Mouse (Mus musculus): ENCODE results near the gene Arpc2. TPM values are rescaled to one million over a fixed set of nuclear protein-coding genes. Genes with fewer than 3 reads are reported as not detected.

Gene Arpc2
- polyA plus RNA-seq (2012; rRNA removed): 98.3 and 107 TPM in 2 replicates

DNA sequence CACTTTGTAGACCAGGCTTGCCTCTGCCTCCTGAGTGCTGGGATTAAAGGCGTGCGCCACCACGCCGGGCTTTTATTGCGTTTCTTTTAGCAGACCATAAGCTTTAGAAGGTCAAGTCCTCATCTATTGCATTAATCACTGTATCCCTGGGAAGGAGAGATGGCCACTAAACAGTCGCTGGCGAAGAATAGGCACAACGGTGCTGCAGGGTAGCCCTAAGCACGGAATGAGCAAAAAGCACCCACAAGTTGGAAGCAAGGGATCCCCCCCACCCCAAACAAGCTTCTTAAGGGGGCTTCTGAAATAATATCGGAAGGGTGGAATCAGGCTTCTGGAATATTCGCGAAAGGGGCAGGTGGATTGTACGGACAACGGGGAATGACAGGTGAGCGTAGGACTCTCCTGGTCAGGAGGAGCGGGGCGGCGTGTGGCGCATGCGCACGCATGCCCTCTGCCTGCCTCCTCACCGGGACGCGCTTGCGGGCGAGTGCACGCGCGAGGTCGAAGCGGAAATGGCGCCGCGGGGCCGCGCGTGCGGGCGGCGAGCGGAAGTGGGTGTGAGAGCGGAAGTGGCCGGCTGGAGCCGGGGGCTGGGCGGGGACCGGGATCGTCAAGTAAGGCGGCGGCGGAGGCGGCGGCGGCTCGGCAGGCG lies at the start of gene Arpc2:
Arpc2 (plus strand) TSS at position 147 of the 652 bp plus-strand sequence.
- no peaks in the 10 kb centered on the region for H3K36me3 ChIP-seq (ENCODE audit: control insufficient read depth, insufficient read depth, low read length)
- TF ChIP-seq POLR2A (IDR thresholded peaks at IDR 0.05; ENCODE audit: control insufficient read depth, low read depth, low read length) (peak; percentile 98), CTCF (IDR thresholded peaks at IDR 0.05; ENCODE audit: control insufficient read depth, insufficient read depth, insufficient replicate concordance, low read depth, low read length) (peak; percentile 28; the same call in 1 of the 2 replicates)

GRCm38 (mm10) chr1:74190471-74190870 lies 45.4 kb upstream of the Arpc2 start:
- H3K36me3 ChIP-seq (ENCODE audit: control insufficient read depth, insufficient read depth, low read length): no peaks in the 10 kb centered on the region
- no peak for TF ChIP-seq POLR2A (IDR thresholded peaks at IDR 0.05; ENCODE audit: control insufficient read depth, low read depth, low read length)
- no peak for TF ChIP-seq CTCF (IDR thresholded peaks at IDR 0.05; ENCODE audit: control insufficient read depth, insufficient read depth, insufficient replicate concordance, low read depth, low read length)
- H3K4me1 ChIP-seq (ENCODE audit: control insufficient read depth, insufficient read depth, low read length): no peaks in the 10 kb centered on the region
- H3K27ac ChIP-seq (ENCODE audit: control insufficient read depth, insufficient read depth, low read depth, low read length): no peak overlapping the region
- H3K27me3 ChIP-seq (ENCODE audit: control insufficient read depth, insufficient read depth, low read length): no peaks in the 10 kb centered on the region
- H3K4me3 ChIP-seq (ENCODE audit: control insufficient read depth, low read depth, low read length): no peak overlapping the region

More for the DNA sequence above, at the start of gene Arpc2:
- peak within 1 kb of the TSS; percentile 99 for H3K4me3 ChIP-seq (ENCODE audit: control insufficient read depth, low read depth, low read length)
- H3K27ac ChIP-seq (ENCODE audit: control insufficient read depth, insufficient read depth, low read depth, low read length): peak within 1 kb of the TSS; percentile 86
- peaks cover 11% of the 10 kb centered on the region for H3K4me1 ChIP-seq (ENCODE audit: control insufficient read depth, insufficient read depth, low read length)
- H3K27me3 ChIP-seq (ENCODE audit: control insufficient read depth, insufficient read depth, low read length): no peaks in the 10 kb centered on the region

DNA sequence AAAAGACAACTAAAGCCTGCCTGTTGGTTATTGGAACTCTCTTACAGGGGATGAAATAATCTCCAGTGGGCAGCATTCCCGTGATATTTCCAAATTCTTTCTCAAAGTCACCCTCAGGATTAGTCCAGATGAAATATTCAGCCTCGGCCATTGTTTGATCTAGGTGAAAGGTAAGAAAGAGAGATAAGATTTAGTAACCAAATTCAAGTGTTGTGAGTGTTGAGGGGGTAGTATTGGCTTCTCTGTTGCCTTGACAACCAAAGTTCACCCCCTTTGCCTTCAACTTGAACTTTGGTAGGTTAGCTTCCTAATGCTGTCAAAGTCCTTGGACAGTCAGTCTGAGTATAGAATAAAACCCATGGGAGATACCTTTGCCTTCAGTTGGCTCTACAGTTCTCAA lies 43.2 kb upstream of the Arpc2 start:
- no peak for TF ChIP-seq POLR2A (IDR thresholded peaks at IDR 0.05; ENCODE audit: control insufficient read depth, low read depth, low read length)
- no peak for TF ChIP-seq CTCF (IDR thresholded peaks at IDR 0.05; ENCODE audit: control insufficient read depth, insufficient read depth, insufficient replicate concordance, low read depth, low read length)
- H3K4me3 ChIP-seq (ENCODE audit: control insufficient read depth, low read depth, low read length): no peak overlapping the region
- no peak overlapping the region for H3K27ac ChIP-seq (ENCODE audit: control insufficient read depth, insufficient read depth, low read depth, low read length)
- H3K36me3 ChIP-seq (ENCODE audit: control insufficient read depth, insufficient read depth, low read length): no peaks in the 10 kb centered on the region
- no peaks in the 10 kb centered on the region for H3K27me3 ChIP-seq (ENCODE audit: control insufficient read depth, insufficient read depth, low read length)
- no peaks in the 10 kb centered on the region for H3K4me1 ChIP-seq (ENCODE audit: control insufficient read depth, insufficient read depth, low read length)

- no peak within 1 kb of the TSS for H3K4me3 ChIP-seq (ENCODE audit: control insufficient read depth, low read depth, low read length)
- no peaks in the 10 kb centered on the region for H3K4me1 ChIP-seq (ENCODE audit: control insufficient read depth, insufficient read depth, low read length)
- no peak within 1 kb of the TSS for H3K27ac ChIP-seq (ENCODE audit: control insufficient read depth, insufficient read depth, low read depth, low read length)
- no peaks in the 10 kb centered on the region for H3K27me3 ChIP-seq (ENCODE audit: control insufficient read depth, insufficient read depth, low read length)
- H3K36me3 ChIP-seq (ENCODE audit: control insufficient read depth, insufficient read depth, low read length): no peaks in the 10 kb centered on the region
- no peak for TF ChIP-seq CTCF (IDR thresholded peaks at IDR 0.05; ENCODE audit: control insufficient read depth, insufficient read depth, insufficient replicate concordance, low read depth, low read length)
- TF ChIP-seq POLR2A (IDR thresholded peaks at IDR 0.05; ENCODE audit: control insufficient read depth, low read depth, low read length): no peak
These were observed 41.4 kb upstream of the Arpc2 start, which contains the start of gene Cxcr1 for GRCm38 (mm10) chr1:74194445-74194844. Gene Cxcr1, minus strand, starts transcription at chr1:74194631.

- H3K36me3 ChIP-seq (ENCODE audit: control insufficient read depth, insufficient read depth, low read length): no peaks in the 10 kb centered on the region
- H3K27ac ChIP-seq (ENCODE audit: control insufficient read depth, insufficient read depth, low read depth, low read length): no peak overlapping the region
- no peaks in the 10 kb centered on the region for H3K4me1 ChIP-seq (ENCODE audit: control insufficient read depth, insufficient read depth, low read length)
- TF ChIP-seq POLR2A (IDR thresholded peaks at IDR 0.05; ENCODE audit: control insufficient read depth, low read depth, low read length) (no peak), CTCF (IDR thresholded peaks at IDR 0.05; ENCODE audit: control insufficient read depth, insufficient read depth, insufficient replicate concordance, low read depth, low read length) (peak; percentile 70; the same call in 1 of the 2 replicates)
- H3K27me3 ChIP-seq (ENCODE audit: control insufficient read depth, insufficient read depth, low read length): no peaks in the 10 kb centered on the region
- no peak overlapping the region for H3K4me3 ChIP-seq (ENCODE audit: control insufficient read depth, low read depth, low read length)
These were observed 39.9 kb upstream of the Arpc2 start for GRCm38 (mm10) chr1:74195961-74196360.

DNA sequence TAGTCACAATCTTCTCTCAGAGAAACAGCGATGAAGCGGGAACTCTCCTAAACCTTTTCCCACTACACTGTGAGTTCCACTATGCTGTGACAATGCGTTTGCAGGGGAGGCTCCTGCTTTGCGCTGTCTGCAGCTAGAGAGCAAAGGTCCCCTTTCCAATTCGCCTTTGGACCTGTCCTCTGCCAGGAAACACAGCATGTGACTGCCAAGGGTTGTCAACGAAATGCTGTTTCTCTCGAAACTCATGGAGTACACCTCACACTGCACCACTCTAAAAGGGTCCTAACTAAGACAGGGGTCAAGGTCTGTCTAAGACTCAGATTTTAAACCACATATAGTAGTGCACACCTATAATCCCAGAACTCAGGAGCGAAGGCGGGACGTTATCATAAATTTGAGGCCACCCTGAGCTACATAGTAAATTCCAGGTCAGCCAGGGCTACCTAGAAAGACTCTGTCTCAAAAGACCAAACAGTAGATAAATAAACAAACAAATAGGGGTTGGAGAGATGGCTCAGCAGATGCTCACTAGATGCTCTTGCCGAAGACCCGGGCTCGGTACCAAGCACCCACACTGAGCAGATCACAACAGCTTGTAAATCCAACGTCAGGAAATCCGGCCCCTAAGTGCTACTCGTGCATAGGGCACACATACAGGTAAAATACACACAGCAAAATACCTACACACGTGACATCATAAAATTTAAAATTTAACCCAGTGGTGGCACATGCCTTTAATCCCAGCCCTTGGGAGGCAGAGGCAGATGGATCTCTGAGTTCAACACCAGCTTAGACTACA lies 39.1 kb upstream of the Arpc2 start:
- Histone ChIP-seq H3K4me1 (ENCODE audit: control insufficient read depth, insufficient read depth, low read length) (no peaks in the 10 kb centered on the region), H3K4me3 (ENCODE audit: control insufficient read depth, low read depth, low read length) (no peak overlapping the region), H3K27ac (ENCODE audit: control insufficient read depth, insufficient read depth, low read depth, low read length) (no peak overlapping the region), H3K27me3 (ENCODE audit: control insufficient read depth, insufficient read depth, low read length) (no peaks in the 10 kb centered on the region), H3K36me3 (ENCODE audit: control insufficient read depth, insufficient read depth, low read length) (no peaks in the 10 kb centered on the region)
- TF ChIP-seq CTCF (IDR thresholded peaks at IDR 0.05; ENCODE audit: control insufficient read depth, insufficient read depth, insufficient replicate concordance, low read depth, low read length) (no peak), POLR2A (IDR thresholded peaks at IDR 0.05; ENCODE audit: control insufficient read depth, low read depth, low read length) (no peak)

- Histone ChIP-seq H3K27ac (ENCODE audit: control insufficient read depth, insufficient read depth, low read depth, low read length) (no peak overlapping the region), H3K36me3 (ENCODE audit: control insufficient read depth, insufficient read depth, low read length) (no peaks in the 10 kb centered on the region), H3K4me1 (ENCODE audit: control insufficient read depth, insufficient read depth, low read length) (no peaks in the 10 kb centered on the region), H3K4me3 (ENCODE audit: control insufficient read depth, low read depth, low read length) (no peak overlapping the region), H3K27me3 (ENCODE audit: control insufficient read depth, insufficient read depth, low read length) (no peaks in the 10 kb centered on the region)
- TF ChIP-seq POLR2A (IDR thresholded peaks at IDR 0.05; ENCODE audit: control insufficient read depth, low read depth, low read length): no peak
- no peak for TF ChIP-seq CTCF (IDR thresholded peaks at IDR 0.05; ENCODE audit: control insufficient read depth, insufficient read depth, insufficient replicate concordance, low read depth, low read length)
These were observed 38.0 kb upstream of the Arpc2 start for GRCm38 (mm10) chr1:74197726-74198470.

Measured in testis, adult 2 months (tissue).